Mouse (Mus musculus): ENCODE results near the gene Mettl18. TPM values are rescaled to one million over a fixed set of nuclear protein-coding genes. Genes with fewer than 3 reads are reported as not detected.
A peak's percentile ranks its signal among the peaks of the same experiment; 100 is the strongest.

Gene Mettl18
- total RNA-seq (2018; cell fraction: chromatin; rRNA removed), result 1 to 10 TPM in 6 of 26 experiments, under 1 TPM in 7, not detected in 13; 0.52 to 2.7 (median 0.92) TPM
- 1 to 10 TPM in 18 of 26 experiments, under 1 TPM in 8; 0.42 to 3.5 (median 2.2) TPM for total RNA-seq (2018; cell fraction: cytosol; rRNA removed)
- total RNA-seq (2018; cell fraction: nucleus; rRNA removed), result 1 to 10 TPM in 9 of 26 experiments, under 1 TPM in 13, not detected in 4; 0.36 to 3.3 (median 0.86) TPM
- polyA plus RNA-seq (2018), result 2.0 to 3.4 TPM (median 2.1 TPM) in 3 replicates

GRCm38 (mm10) chr1:163994721-163995608 is at the start of gene Mettl18, which contains the start of gene BC055324:
Mettl18 (plus strand) TSS chr1:163994889.
BC055324 (minus strand) TSS chr1:163994796.
- Histone ChIP-seq H3K4me3 (ENCODE audit: inconsistent target) (peak within 1 kb of the TSS; percentile 83), H3K79me2 (ENCODE audit: inconsistent target) (no peaks in the 10 kb centered on the region; the same call in 1 of the 2 replicates), H3K36me3 (ENCODE audit: inconsistent target) (no peaks in the 10 kb centered on the region), H3K27ac (peak within 1 kb of the TSS; percentile 46)
- 1% methylated on average over 43 of the region's 43 CpGs for WGBS (ENCODE audit: missing documents)

GRCm38 (mm10) chr1:163953396-163953795 is 41.3 kb upstream of the Mettl18 start:
- WGBS (ENCODE audit: missing documents), result 96% methylated on average over 2 of the region's 2 CpGs
- H3K36me3 ChIP-seq (ENCODE audit: inconsistent target), result peaks cover 62% of the 10 kb centered on the region
- no peaks in the 10 kb centered on the region for H3K79me2 ChIP-seq (ENCODE audit: inconsistent target)
- H3K4me3 ChIP-seq (ENCODE audit: inconsistent target), result no peak overlapping the region
- H3K27ac ChIP-seq, result no peak overlapping the region

GRCm38 (mm10) chr1:163958036-163958435 is 36.7 kb upstream of the Mettl18 start:
- Histone ChIP-seq H3K79me2 (ENCODE audit: inconsistent target) (no peaks in the 10 kb centered on the region), H3K27ac (no peak overlapping the region), H3K4me3 (ENCODE audit: inconsistent target) (no peak overlapping the region), H3K36me3 (ENCODE audit: inconsistent target) (peaks cover 20% of the 10 kb centered on the region)
- 97% methylated on average over 3 of the region's 3 CpGs for WGBS (ENCODE audit: missing documents)

GRCm38 (mm10) chr1:163964008-163964689 is 30.5 kb upstream of the Mettl18 start:
- no peaks in the 10 kb centered on the region for H3K36me3 ChIP-seq (ENCODE audit: inconsistent target)
- H3K27ac ChIP-seq, result peak overlapping the region; percentile 69
- 10% methylated on average over 10 of the region's 10 CpGs for WGBS (ENCODE audit: missing documents)
- no peak overlapping the region for H3K4me3 ChIP-seq (ENCODE audit: inconsistent target)
- H3K79me2 ChIP-seq (ENCODE audit: inconsistent target), result no peaks in the 10 kb centered on the region

GRCm38 (mm10) chr1:163974471-163974870 is 20.2 kb upstream of the Mettl18 start:
- Histone ChIP-seq H3K4me3 (ENCODE audit: inconsistent target) (no peak overlapping the region), H3K36me3 (ENCODE audit: inconsistent target) (no peaks in the 10 kb centered on the region), H3K27ac (no peak overlapping the region), H3K79me2 (ENCODE audit: inconsistent target) (no peaks in the 10 kb centered on the region)
- WGBS (ENCODE audit: missing documents), result 100% methylated on average over 1 of the region's 1 CpGs

- WGBS (ENCODE audit: missing documents), result 90% methylated on average over 2 of the region's 2 CpGs
These were observed 19.6 kb upstream of the Mettl18 start for GRCm38 (mm10) chr1:163975088-163975487.

GRCm38 (mm10) chr1:163976515-163976914 is 18.2 kb upstream of the Mettl18 start:
- Histone ChIP-seq H3K4me3 (ENCODE audit: inconsistent target) (no peak overlapping the region), H3K36me3 (ENCODE audit: inconsistent target) (no peaks in the 10 kb centered on the region), H3K27ac (no peak overlapping the region), H3K79me2 (ENCODE audit: inconsistent target) (no peaks in the 10 kb centered on the region)
- WGBS (ENCODE audit: missing documents), result 100% methylated on average over 1 of the region's 1 CpGs

More at GRCm38 (mm10) chr1:163975088-163975487, 19.6 kb upstream of the Mettl18 start:
- Histone ChIP-seq H3K27ac (no peak overlapping the region), H3K36me3 (ENCODE audit: inconsistent target) (no peaks in the 10 kb centered on the region), H3K4me3 (ENCODE audit: inconsistent target) (no peak overlapping the region), H3K79me2 (ENCODE audit: inconsistent target) (no peaks in the 10 kb centered on the region)

- 87% methylated on average over 4 of the region's 4 CpGs for WGBS (ENCODE audit: missing documents)
- no peak overlapping the region for H3K4me3 ChIP-seq (ENCODE audit: inconsistent target)
These were observed 2.3 kb upstream of the Mettl18 start for GRCm38 (mm10) chr1:163992371-163992770.

GRCm38 (mm10) chr1:163994173-163994720 is 442 bp upstream of the Mettl18 start:
- WGBS (ENCODE audit: missing documents), result 1% methylated on average over 38 of the region's 38 CpGs
- Histone ChIP-seq H3K36me3 (ENCODE audit: inconsistent target) (no peaks in the 10 kb centered on the region), H3K27ac (peak overlapping the region; percentile 46; the same call in 1 of the 2 replicates), H3K4me3 (ENCODE audit: inconsistent target) (peak overlapping the region; percentile 83), H3K79me2 (ENCODE audit: inconsistent target) (no peaks in the 10 kb centered on the region; the same call in 1 of the 2 replicates)

More at GRCm38 (mm10) chr1:163992371-163992770, 2.3 kb upstream of the Mettl18 start:
- Histone ChIP-seq H3K36me3 (ENCODE audit: inconsistent target) (no peaks in the 10 kb centered on the region), H3K27ac (no peak overlapping the region), H3K79me2 (ENCODE audit: inconsistent target) (no peaks in the 10 kb centered on the region; the same call in 1 of the 2 replicates)

GRCm38 (mm10) chr1:163995609-163995913 is 872 bp downstream of the Mettl18 start:
- Histone ChIP-seq H3K27ac (no peak overlapping the region), H3K36me3 (ENCODE audit: inconsistent target) (no peaks in the 10 kb centered on the region), H3K4me3 (ENCODE audit: inconsistent target) (peak overlapping the region; percentile 83), H3K79me2 (ENCODE audit: inconsistent target) (no peaks in the 10 kb centered on the region; the same call in 1 of the 2 replicates)
- 0% methylated on average over 1 of the region's 2 CpGs for WGBS (ENCODE audit: missing documents)

GRCm38 (mm10) chr1:164001831-164002452 is 7.3 kb downstream of the Mettl18 start:
- H3K27ac ChIP-seq, result no peak overlapping the region
- no peak overlapping the region for H3K4me3 ChIP-seq (ENCODE audit: inconsistent target)
- H3K36me3 ChIP-seq (ENCODE audit: inconsistent target), result no peaks in the 10 kb centered on the region
- 63% methylated on average over 6 of the region's 6 CpGs for WGBS (ENCODE audit: missing documents)
- H3K79me2 ChIP-seq (ENCODE audit: inconsistent target), result no peaks in the 10 kb centered on the region

GRCm38 (mm10) chr1:164004311-164004710 is 9.6 kb downstream of the Mettl18 start:
- no peak overlapping the region for H3K27ac ChIP-seq
- no peak overlapping the region for H3K4me3 ChIP-seq (ENCODE audit: inconsistent target)
- H3K79me2 ChIP-seq (ENCODE audit: inconsistent target), result no peaks in the 10 kb centered on the region
- 90% methylated on average over 3 of the region's 3 CpGs for WGBS (ENCODE audit: missing documents)
- no peaks in the 10 kb centered on the region for H3K36me3 ChIP-seq (ENCODE audit: inconsistent target)

GRCm38 (mm10) chr1:164009235-164009634 is 14.5 kb downstream of the Mettl18 start:
- Histone ChIP-seq H3K4me3 (ENCODE audit: inconsistent target) (no peak overlapping the region), H3K79me2 (ENCODE audit: inconsistent target) (no peaks in the 10 kb centered on the region), H3K36me3 (ENCODE audit: inconsistent target) (no peaks in the 10 kb centered on the region), H3K27ac (no peak overlapping the region)
- 50% methylated on average over 2 of the region's 2 CpGs for WGBS (ENCODE audit: missing documents)

- WGBS (ENCODE audit: missing documents), result 18% methylated on average over 1 of the region's 1 CpGs
- H3K79me2 ChIP-seq (ENCODE audit: inconsistent target), result no peaks in the 10 kb centered on the region
- H3K4me3 ChIP-seq (ENCODE audit: inconsistent target), result no peak overlapping the region
- no peak overlapping the region for H3K27ac ChIP-seq
- no peaks in the 10 kb centered on the region for H3K36me3 ChIP-seq (ENCODE audit: inconsistent target)
These were observed 19.9 kb downstream of the Mettl18 start for GRCm38 (mm10) chr1:164014616-164015015.

All from macrophage (primary cell).